20 mouse cellular contexts compared by ENCODE assay signal in the genomic region with DNA sequence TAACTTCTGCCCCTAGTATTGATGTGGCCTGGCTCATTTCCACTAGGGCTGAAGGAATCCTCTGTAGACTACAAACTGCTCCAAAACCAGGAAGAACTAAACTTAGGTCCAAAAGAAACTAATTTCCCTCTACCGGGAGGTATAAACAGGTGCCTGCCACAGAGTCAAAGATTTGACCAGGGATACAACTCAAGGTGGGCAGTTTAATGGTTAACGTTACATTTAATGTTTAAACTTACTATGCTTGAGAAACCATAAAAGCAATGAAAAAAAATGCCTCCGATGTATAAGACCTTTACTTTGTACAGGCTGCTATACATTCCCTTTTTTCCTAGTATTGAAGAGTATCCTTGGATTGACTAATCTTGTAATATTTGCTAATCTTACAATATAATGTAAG. TPM values are rescaled to one million over a fixed set of nuclear protein-coding genes. Genes with fewer than 3 reads are reported as not detected.
"Had no signal": no experiment of that assay in that cellular context is flagged by ENCODE, and none has a peak within 500 bp of the region (broad histone marks: within the 10 kb centered on the region; RNA-seq: fewer than 3 reads in every experiment).

No protein-coding gene starts in this region.

- H3K4me2 ChIP-seq: lung, embryonic 15.5 days; midbrain, embryonic 11.5 days; midbrain, embryonic 13.5 days; midbrain, embryonic 15.5 days; neural tube, embryonic 12.5 days; stomach, embryonic 15.5 days had no signal

- H3K4me3 ChIP-seq: lung, embryonic 15.5 days; megakaryocyte, embryonic 14.5 days; midbrain, embryonic 13.5 days; midbrain, embryonic 15.5 days; neural tube, embryonic 12.5 days; stomach, embryonic 15.5 days had no signal

- H3K36me3 ChIP-seq: lung, embryonic 15.5 days; midbrain, embryonic 13.5 days; midbrain, embryonic 15.5 days; neural tube, embryonic 12.5 days; stomach, embryonic 15.5 days had no signal

- H3K9me3 ChIP-seq: lung, embryonic 15.5 days; midbrain, embryonic 13.5 days; midbrain, embryonic 15.5 days; neural tube, embryonic 12.5 days; stomach, embryonic 15.5 days had no signal

- H3K4me1 ChIP-seq: lung, embryonic 15.5 days; megakaryocyte, embryonic 14.5 days; midbrain, embryonic 13.5 days; midbrain, embryonic 15.5 days; neural tube, embryonic 12.5 days; stomach, embryonic 15.5 days had no signal

- H3K27ac ChIP-seq: lung, embryonic 15.5 days; macrophage; midbrain, embryonic 13.5 days; midbrain, embryonic 15.5 days; neural tube, embryonic 12.5 days; stomach, embryonic 15.5 days; stomach, postnatal 0 days had no signal

- DNase-seq: lung, adult 2 months; lung, postnatal 14 days; lung, postnatal 36 days; right cerebral cortex, postnatal 14 days; thymus, adult 2 months; thymus, postnatal 25 days; thymus, postnatal 4 days had no signal

- ATAC-seq: lung, postnatal 0 days; midbrain, embryonic 13.5 days; midbrain, embryonic 15.5 days had no signal

- H3K9ac ChIP-seq: lung, embryonic 15.5 days; midbrain, embryonic 13.5 days; midbrain, embryonic 15.5 days; neural tube, embryonic 12.5 days; stomach, embryonic 15.5 days had no signal

- H3K27me3 ChIP-seq: lung, embryonic 15.5 days; megakaryocyte, embryonic 14.5 days; midbrain, embryonic 13.5 days; midbrain, embryonic 15.5 days; neural tube, embryonic 12.5 days; stomach, embryonic 15.5 days had no signal

RNA-seq across cellular contexts. Expression of a gene that starts 18.5 kb away (rescaled TPM):
- total RNA-seq: megakaryocyte progenitor cell, adult 5-6 weeks; monocyte, adult 5-6 weeks; neutrophil, adult 5-6 weeks had no signal
